Mouse (Mus musculus) liver, embryonic 18 days (tissue): ENCODE data around the gene Mylk4. TPM values are rescaled to one million over a fixed set of nuclear protein-coding genes. Genes with fewer than 3 reads are reported as not detected.

ENCODE experiments used
- polyA plus RNA-seq: library from polyadenylated mRNA; depleted of rRNA; stranded (reverse); fragments of >200 nt; gene quantifications from 2 replicates; pipeline ENCODE4 v1.2.3, GENCODE M21; 2012; rRNA removed

Gene Mylk4
- polyA plus RNA-seq: 0.02 TPM in 1 of 2 replicates, not detected in the other

DNA sequence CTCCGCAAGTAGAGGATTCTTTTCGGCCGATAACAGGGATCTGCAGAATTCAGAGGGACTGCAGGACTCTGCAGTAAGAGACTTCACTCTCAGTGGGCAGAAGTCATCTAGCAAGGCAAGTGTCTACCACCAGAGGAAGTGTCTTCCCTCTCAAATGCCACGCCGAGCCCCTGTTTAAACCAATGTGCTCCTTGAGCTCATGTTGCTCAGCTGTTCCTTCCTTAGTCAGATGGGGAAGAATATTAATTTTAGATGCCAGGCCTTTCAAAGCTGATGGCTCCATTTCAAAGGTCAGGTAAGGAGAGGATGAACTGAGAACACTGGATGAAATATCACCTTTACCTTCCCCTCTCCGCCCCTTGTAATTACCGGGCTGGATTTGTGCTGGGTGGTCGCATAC, at the start of gene Mylk4:
Gene Mylk4 (minus strand): TSS at position 139 of the 400 bp plus-strand sequence.

DNA sequence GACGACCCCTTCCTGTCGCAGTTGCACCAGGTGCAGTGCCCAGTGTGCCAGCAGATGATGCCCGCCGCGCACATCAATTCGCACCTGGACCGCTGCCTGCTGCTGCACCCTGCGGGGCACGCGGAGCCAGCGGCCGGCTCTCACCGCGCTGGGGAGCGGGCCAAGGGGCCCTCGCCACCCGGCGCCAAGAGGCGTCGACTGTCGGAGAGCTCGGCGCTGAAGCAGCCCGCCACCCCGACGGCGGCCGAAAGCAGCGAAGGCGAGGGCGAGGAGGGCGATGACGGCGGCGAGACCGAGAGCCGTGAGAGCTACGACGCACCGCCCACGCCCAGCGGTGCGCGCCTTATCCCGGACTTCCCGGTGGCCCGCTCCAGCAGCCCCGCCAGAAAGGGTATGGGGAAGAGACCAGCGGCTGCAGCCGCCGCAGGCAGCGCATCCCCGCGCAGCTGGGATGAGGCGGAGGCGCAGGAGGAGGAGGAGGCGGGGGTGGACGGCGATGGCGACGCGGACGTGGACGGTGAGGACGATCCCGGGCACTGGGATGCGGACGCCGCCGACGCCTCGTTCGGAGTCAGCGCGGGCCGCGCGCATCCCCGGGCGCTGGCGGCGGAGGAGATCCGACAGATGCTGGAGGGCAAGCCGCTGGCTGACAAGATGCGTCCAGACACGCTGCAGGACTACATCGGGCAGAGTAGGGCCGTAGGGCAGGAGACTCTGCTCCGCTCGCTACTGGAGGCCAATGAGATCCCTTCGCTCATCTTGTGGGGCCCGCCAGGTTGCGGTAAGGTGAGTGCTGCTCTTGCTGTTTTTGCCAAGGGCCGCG, 18.7 kb upstream of the Mylk4 start, which contains the start of gene D930007J09Rik:
Gene D930007J09Rik (minus strand): TSS at position 591 of the 823 bp plus-strand sequence.

DNA sequence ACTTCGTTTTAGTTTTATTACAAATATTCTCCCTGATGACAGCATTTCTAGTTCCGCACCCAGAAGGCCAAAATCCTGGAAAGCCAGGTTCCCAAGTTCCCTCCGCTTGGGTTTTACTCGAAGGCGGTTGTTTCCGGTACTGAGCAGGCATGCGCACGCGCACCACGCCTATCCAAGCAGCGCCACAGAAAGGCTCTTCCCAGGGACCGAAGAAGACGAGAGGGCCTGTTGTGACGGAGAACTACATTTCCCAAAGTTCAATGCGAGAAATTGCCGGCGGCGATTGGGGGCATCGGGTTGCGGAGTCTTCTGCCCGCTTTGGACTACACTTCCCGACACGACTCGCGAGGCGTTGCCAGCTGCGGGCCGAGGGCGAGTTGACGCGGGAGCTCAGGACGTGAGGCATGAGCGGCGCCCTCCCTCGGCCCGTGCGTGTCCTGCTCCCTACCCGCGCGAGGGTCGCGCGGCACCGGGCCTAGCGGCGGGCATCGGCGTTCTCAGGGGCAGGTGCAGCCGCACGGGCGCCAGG, 18.0 kb upstream of the Mylk4 start, which contains the start of gene Wrnip1:
Gene Wrnip1 (plus strand): TSS at position 346 of the 529 bp plus-strand sequence.

Other genes starting within 250 kb of the Mylk4 start
- 14.3 and 14.4 TPM in 2 replicates for gene Wrnip1, start 18.1 kb upstream of the Mylk4 start, polyA plus RNA-seq
- not detected in 2 replicates for gene D930007J09Rik, start 18.9 kb upstream of the Mylk4 start, polyA plus RNA-seq
- 22.9 and 29.1 TPM in 2 replicates for gene Serpinb1a, start 67.2 kb upstream of the Mylk4 start, polyA plus RNA-seq
- gene Serpinb1c, start 114.3 kb upstream of the Mylk4 start, polyA plus RNA-seq: not detected in 2 replicates
- gene Serpinb6b, start 181.3 kb upstream of the Mylk4 start, polyA plus RNA-seq: 2.7 and 3.5 TPM in 2 replicates
- gene Serpinb9, start 219.3 kb upstream of the Mylk4 start, polyA plus RNA-seq: 1.3 and 1.7 TPM in 2 replicates
- 0.02 and 0.04 TPM in 2 replicates for gene Serpinb9b, start 243.5 kb upstream of the Mylk4 start, polyA plus RNA-seq